17 mouse cellular contexts compared by ENCODE assay signal in genomic region chr10:117836354-117836753, GRCm38 (mm10). TPM values are rescaled to one million over a fixed set of nuclear protein-coding genes. Genes with fewer than 3 reads are reported as not detected.
DNase-seq lines count a peak whose midpoint lies in the region; ATAC-seq and TF ChIP-seq lines count a peak whose summit lies in the region.
"Had no signal": no experiment of that assay in that cellular context is flagged by ENCODE, and none has a peak within 500 bp of the region (broad histone marks: within the 10 kb centered on the region; RNA-seq: fewer than 3 reads in every experiment).

No protein-coding gene starts in this region.

- no peak for TF ChIP-seq EP300 in CH12.LX (IDR thresholded peaks at IDR 0.05; ENCODE audit: low read length)

- TF ChIP-seq RAD21 in CH12.LX (IDR thresholded peaks at IDR 0.05; ENCODE audit: low read depth, low read length), result no peak; the same call in 1 of the 2 replicates

- dilution Hi-C loops in CH12.LX (cut with MboI; ENCODE audit: extremely low pct_ligation_motif_present, extremely low pct_unique_long_range_greater_than_20kb, low sequenced_read_pairs), result no loop called here

- H3K4me3 ChIP-seq in CH12.LX (replicated peaks in 1 of 3; ENCODE audit: low read depth in 2 of 3, low read length in 2 of 3, poor library complexity in 1 of 3), result no peak overlapping the region
- H3K4me3 ChIP-seq: heart, embryonic 12.5 days; limb, embryonic 10.5 days had no signal

- peak; percentile 72 for ATAC-seq in neutrophil, adult 5-6 weeks (ENCODE audit: extremely low read depth, insufficient number of reproducible peaks, low FRiP score, poor library complexity, severe bottlenecking)
- ATAC-seq: forebrain, embryonic 16.5 days; intestine, embryonic 16.5 days had no signal

- peaks cover 15 to 89% of the 10 kb centered on the region in 2 experiments for H3K4me1 ChIP-seq in CH12.LX (ENCODE audit: control insufficient read depth in 1 of 2, insufficient read depth in 2 of 2)

- H3K27me3 ChIP-seq in CH12.LX (replicated peaks), result no peaks in the 10 kb centered on the region
- H3K27me3 ChIP-seq: heart, embryonic 12.5 days had no signal

- TF ChIP-seq POLR2A in CH12.LX (IDR thresholded peaks at IDR 0.05; ENCODE audit: low read depth, low read length), result no peak

- H3K4me2 ChIP-seq in CH12.LX (ENCODE audit: insufficient read depth, low read depth, poor library complexity, severe bottlenecking), result no peak overlapping the region
- H3K4me2 ChIP-seq: heart, embryonic 12.5 days had no signal

- H3K36me3 ChIP-seq in CH12.LX (replicated peaks in 1 of 2; ENCODE audit: control insufficient read depth in 1 of 2, insufficient read depth in 1 of 2, low read length in 1 of 2), result peaks cover 3 to 42% of the 10 kb centered on the region in 2 experiments

- DNase-seq in A20 (ENCODE audit: low read depth, low spot score), result peak; percentile 75
- peak; percentile 57 for DNase-seq in CH12.LX (ENCODE audit: extremely low read depth)
- peak; percentile 76 for DNase-seq in induced T-regulatory cell, adult 2 months (ENCODE audit: low read depth)
- no peak for DNase-seq in retina, postnatal 1 day
- no peak for DNase-seq in MN1 (ENCODE audit: low spot score)
- DNase-seq in cerebellum, postnatal 25 days, result no peak
- DNase-seq: cerebellum, adult 18-20 months; gastrocnemius, postnatal 10 days; kidney, postnatal 14 days; layer of hippocampus, postnatal 36 days; lung, adult 18-20 months; right cerebral cortex, postnatal 25 days had no signal

- no peak for TF ChIP-seq CTCF in CH12.LX (conservative IDR thresholded peaks at IDR 0.05 in 1 of 2, IDR thresholded peaks at IDR 0.05 in 1 of 2; ENCODE audit: low read depth in 2 of 2, low read length in 2 of 2)

- H3K9me3 ChIP-seq in CH12.LX (replicated peaks; ENCODE audit: low read length), result no peaks in the 10 kb centered on the region
- H3K9me3 ChIP-seq: limb, embryonic 10.5 days had no signal

- peaks cover 90% of the 10 kb centered on the region for H3K79me2 ChIP-seq in CH12.LX (replicated peaks; ENCODE audit: control insufficient read depth, extremely low read depth, insufficient read depth, poor library complexity, severe bottlenecking)

- in situ Hi-C loops in CH12.LX (cut with MboI; ENCODE audit: low pct_ligation_motif_present, low pct_unique_long_range_greater_than_20kb, low sequenced_read_pairs), result loop anchor here (25.0 kb wide), 1 partner anchor 276 kb away; no protein-coding TSS in a partner anchor

- no peak overlapping the region for H3K27ac ChIP-seq in CH12.LX (ENCODE audit: insufficient read depth, low read depth)
- H3K27ac ChIP-seq: limb, embryonic 10.5 days had no signal

- no peak overlapping the region for H3K9ac ChIP-seq in CH12.LX (ENCODE audit: insufficient read depth, low read depth)
- H3K9ac ChIP-seq: heart, embryonic 12.5 days had no signal

TF ChIP-seq in CH12.LX, 34 proteins besides CTCF, POLR2A, EP300 and RAD21:
- TF ChIP-seq JUND (conservative IDR thresholded peaks at IDR 0.05; ENCODE audit: low read depth, low read length), result no peak
- no peak for TF ChIP-seq ZKSCAN1 (IDR thresholded peaks at IDR 0.05; ENCODE audit: borderline replicate concordance, low read depth, low read length)
- no peak for TF ChIP-seq USF2 (conservative IDR thresholded peaks at IDR 0.05; ENCODE audit: low read depth, low read length)
- TF ChIP-seq MXI1 (IDR thresholded peaks at IDR 0.05; ENCODE audit: low read depth, low read length), result peak; percentile 49; the same call in 1 of the 2 replicates
- TF ChIP-seq MEF2A (IDR thresholded peaks at IDR 0.05; ENCODE audit: borderline replicate concordance, low read depth, low read length), result no peak
- TF ChIP-seq MAZ (IDR thresholded peaks at IDR 0.05; ENCODE audit: low read depth, low read length), result no peak
- no peak for TF ChIP-seq TCF12 (IDR thresholded peaks at IDR 0.05; ENCODE audit: low read depth, low read length)
- TF ChIP-seq CHD1 (IDR thresholded peaks at IDR 0.05; ENCODE audit: low read depth, low read length), result no peak
- TF ChIP-seq HCFC1 (IDR thresholded peaks at IDR 0.05; ENCODE audit: low read depth, low read length), result no peak
- no peak for TF ChIP-seq CHD2 (IDR thresholded peaks at IDR 0.05; ENCODE audit: low read length)
- TF ChIP-seq SIN3A (IDR thresholded peaks at IDR 0.05; ENCODE audit: low read length), result peak; percentile 57; the same call in 1 of the 2 replicates
- no peak for TF ChIP-seq IRF4 (IDR thresholded peaks at IDR 0.05; ENCODE audit: low read depth, low read length)
- no peak for TF ChIP-seq ZC3H11A (IDR thresholded peaks at IDR 0.05; ENCODE audit: low read depth, low read length)
- no peak for TF ChIP-seq BHLHE40 (IDR thresholded peaks at IDR 0.05; ENCODE audit: low read depth, low read length)

RNA-seq across cellular contexts. Expression of gene Rap1b, which starts 9.5 kb away (rescaled TPM):
- total RNA-seq in CH12.LX (2012; rRNA removed), result 37.0 and 49.8 TPM in 2 replicates
- total RNA-seq in CH12.LX (2014; rRNA removed), result 205 and 225 TPM in 2 replicates
- polyA plus RNA-seq in CH12.LX (2012; ENCODE audit: insufficient read length, low read depth), result 186 and 214 TPM in 2 replicates
- 331 and 337 TPM in 2 replicates for total RNA-seq in neutrophil, adult 5-6 weeks (2017)

RNA-seq across cellular contexts. Expression of gene Nup107, which starts 43.8 kb away (rescaled TPM):
- 47.7 and 58.1 TPM in 2 replicates for total RNA-seq in CH12.LX (2012; rRNA removed)
- total RNA-seq in CH12.LX (2014; rRNA removed), result 87.7 and 97.0 TPM in 2 replicates
- polyA plus RNA-seq in CH12.LX (2012; ENCODE audit: insufficient read length, low read depth), result 77.7 and 82.0 TPM in 2 replicates
- 45.9 and 50.0 TPM in 2 replicates for total RNA-seq in neutrophil, adult 5-6 weeks (2017)

Comparison
In these comparisons a context has a peak if more than half of its experiments do, and no peak if none do; other contexts are left out.
1. DNase-seq: peak in A20 (single experiment), CH12.LX (single experiment) and induced T-regulatory cell, adult 2 months (single experiment); none in retina, postnatal 1 day (single experiment), MN1 (single experiment) and cerebellum, postnatal 25 days (0 of 2).